Mouse (Mus musculus) limb, embryonic 15.5 days (tissue): ENCODE results near the gene Slc17a7. TPM values are rescaled to one million over a fixed set of nuclear protein-coding genes. Genes with fewer than 3 reads are reported as not detected.
"Not testable (repeated sequence)": the region's sequence is repeated elsewhere in the genome, so short reads cannot be mapped to it uniquely, and the experiment has no call there.

Experiments
- ATAC-seq: fragments of 200-750 bp; cut with Nextera tagmentation; 2 replicates; pipeline ENCODE4 v1.8.0; 2017; ENCODE audit warnings: low read depth, moderate TSS enrichment; ENCODE audit not compliant: insufficient number of reproducible peaks, low FRiP score, low TSS enrichment
- H3K27ac ChIP-seq: fragments of 300-500 bp; sonication (generic); 2 replicates; pipeline ENCODE4 v1.5.1; 2015; ENCODE audit warnings: moderate library complexity, mild to moderate bottlenecking, inconsistent platforms
- H3K27me3 ChIP-seq: fragments of 300-500 bp; sonication (generic); 2 replicates; pipeline ENCODE4 v1.6.1; 2015; ENCODE audit warnings: inconsistent platforms
- H3K36me3 ChIP-seq: fragments of 300-500 bp; sonication (generic); 2 replicates; pipeline ENCODE4 v1.6.1; 2015; ENCODE audit warnings: inconsistent platforms
- H3K4me1 ChIP-seq: fragments of 300-500 bp; sonication (generic); 2 replicates; pipeline ENCODE4 v1.6.1; 2015; ENCODE audit warnings: inconsistent platforms
- H3K4me2 ChIP-seq: fragments of 300-500 bp; sonication (generic); 2 replicates; pipeline ENCODE4 v1.6.1; 2015; ENCODE audit warnings: mild to moderate bottlenecking, inconsistent platforms
- H3K4me3 ChIP-seq: fragments of 300-500 bp; sonication (generic); 2 replicates; pipeline ENCODE4 v1.5.1; 2015; ENCODE audit warnings: mild to moderate bottlenecking, inconsistent platforms
- H3K9ac ChIP-seq: fragments of 300-500 bp; sonication (generic); 2 replicates; pipeline ENCODE4 v1.6.1; 2015; ENCODE audit warnings: inconsistent platforms
- H3K9me3 ChIP-seq: fragments of 300-500 bp; sonication (generic); 2 replicates; pipeline ENCODE4 v1.6.1; 2016; ENCODE audit warnings: inconsistent platforms
- WGBS: fragments of 180-500 bp; shearing (Covaris S2); methylation state at CpG from one replicate; pipeline ENCODE4 v1.1.7; 2015; 5-methylcytosine and 5-hydroxymethylcytosine counted together
- polyA plus RNA-seq: library from polyadenylated mRNA; unstranded; fragments of >200 nt; fragmentation: Nextera tagmentation; extraction: Ambion mirVana; gene quantifications from 2 replicates; pipeline ENCODE4 v1.2.1, GENCODE M21; 2015

Gene Slc17a7
- polyA plus RNA-seq, 1 experiment from 2014 or later: 0.12 TPM

GRCm38 (mm10) chr7:45148534-45149098, 15.1 kb upstream of the Slc17a7 start:
- H3K27me3 ChIP-seq: no peaks in the 10 kb centered on the region
- H3K27ac ChIP-seq: no peak overlapping the region
- 58% methylated on average over 4 of the region's 4 CpGs for WGBS
- H3K36me3 ChIP-seq: peaks cover 53% of the 10 kb centered on the region
- H3K9me3 ChIP-seq: no peaks in the 10 kb centered on the region
- H3K9ac ChIP-seq: no peak overlapping the region
- peaks cover 4% of the 10 kb centered on the region; the same call in 1 of the 2 replicates for H3K4me1 ChIP-seq
- H3K4me2 ChIP-seq: no peak overlapping the region
- ATAC-seq: no peak
- no peak overlapping the region for H3K4me3 ChIP-seq

DNA sequence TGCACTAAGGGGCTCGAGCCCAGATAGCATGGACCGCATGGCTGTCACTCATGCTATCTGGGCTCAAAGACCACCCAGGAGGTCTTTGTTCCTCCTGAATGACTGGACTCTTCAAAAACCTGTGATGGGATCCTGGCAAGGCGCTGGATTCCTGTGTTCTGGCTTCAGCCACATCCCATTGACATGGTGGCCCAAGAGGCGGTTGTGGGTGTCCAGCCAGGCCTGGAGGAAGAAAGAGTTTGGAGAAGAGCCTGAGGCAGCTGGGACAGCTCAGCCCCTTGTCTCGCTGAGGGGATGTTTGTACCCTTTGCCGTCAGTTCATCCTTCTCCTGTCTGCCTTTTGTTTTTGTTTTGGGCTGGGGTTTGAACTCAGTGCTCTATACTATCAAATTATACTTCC, 14.2 kb upstream of the Slc17a7 start:
- H3K27ac ChIP-seq: no peak overlapping the region
- 74% methylated on average over 6 of the region's 6 CpGs for WGBS
- no peak overlapping the region for H3K9ac ChIP-seq

GRCm38 (mm10) chr7:45150321-45150720, 13.4 kb upstream of the Slc17a7 start:
- Histone ChIP-seq H3K27me3 (no peaks in the 10 kb centered on the region), H3K4me3 (no peak overlapping the region), H3K4me2 (no peak overlapping the region), H3K9me3 (no peaks in the 10 kb centered on the region), H3K4me1 (peaks cover 11% of the 10 kb centered on the region; the same call in 1 of the 2 replicates), H3K27ac (no peak overlapping the region), H3K9ac (no peak overlapping the region), H3K36me3 (peaks cover 36% of the 10 kb centered on the region)
- no peak for ATAC-seq
- 42% methylated on average over 4 of the region's 4 CpGs for WGBS

More for the DNA sequence above, 14.2 kb upstream of the Slc17a7 start:
- Histone ChIP-seq H3K36me3 (peaks cover 44% of the 10 kb centered on the region), H3K4me2 (no peak overlapping the region), H3K4me1 (peaks cover 5% of the 10 kb centered on the region; the same call in 1 of the 2 replicates), H3K9me3 (no peaks in the 10 kb centered on the region), H3K27me3 (no peaks in the 10 kb centered on the region), H3K4me3 (no peak overlapping the region)
- no peak for ATAC-seq

GRCm38 (mm10) chr7:45151303-45151702, 12.4 kb upstream of the Slc17a7 start:
- WGBS: 33% methylated on average over 11 of the region's 11 CpGs
- no peak for ATAC-seq
- no peaks in the 10 kb centered on the region for H3K27me3 ChIP-seq
- no peaks in the 10 kb centered on the region for H3K9me3 ChIP-seq
- H3K27ac ChIP-seq: no peak overlapping the region
- no peak overlapping the region for H3K4me2 ChIP-seq
- H3K4me3 ChIP-seq: no peak overlapping the region
- H3K9ac ChIP-seq: no peak overlapping the region
- H3K4me1 ChIP-seq: peaks cover 14% of the 10 kb centered on the region; the same call in 1 of the 2 replicates
- peaks cover 26% of the 10 kb centered on the region for H3K36me3 ChIP-seq

- H3K27me3 ChIP-seq, H3K9ac ChIP-seq, H3K9me3 ChIP-seq, ATAC-seq: not testable (repeated sequence)
- 96% methylated on average over 2 of the region's 2 CpGs for WGBS
- H3K4me3 ChIP-seq: peak overlapping the region; percentile 78; the same call in 1 of the 2 replicates
- H3K4me2 ChIP-seq: peak overlapping the region; percentile 58; the same call in 1 of the 2 replicates
- H3K27ac ChIP-seq: 0 out of 2 replicates have a peak overlapping the region, but pooled peaks have one; percentile 99
- H3K36me3 ChIP-seq: peaks cover 18% of the 10 kb centered on the region
- H3K4me1 ChIP-seq: peaks cover 14% of the 10 kb centered on the region; the same call in 1 of the 2 replicates
These were observed 10.7 kb upstream of the Slc17a7 start for GRCm38 (mm10) chr7:45153052-45153451.

DNA sequence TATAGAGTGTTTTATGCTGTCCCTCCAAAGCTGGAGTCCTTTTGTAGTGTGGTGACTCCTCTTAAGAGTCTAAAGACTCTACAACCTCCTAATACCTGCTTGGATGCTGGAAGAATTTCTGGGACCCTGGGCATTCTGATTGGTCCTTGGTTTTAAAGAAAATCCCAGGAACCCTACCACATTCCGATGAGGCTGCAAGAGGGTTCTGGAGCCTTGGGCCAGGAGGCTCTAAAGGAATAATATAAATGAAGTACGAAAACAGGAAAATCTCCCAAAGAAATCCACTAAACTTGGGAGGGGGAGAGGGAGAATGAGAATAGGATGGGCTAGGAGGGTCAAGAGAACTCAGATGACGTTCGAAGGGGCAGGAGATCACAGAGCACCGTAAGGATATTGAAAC, 10.2 kb upstream of the Slc17a7 start:
- H3K27ac ChIP-seq: peak overlapping the region; percentile 99
- H3K27me3 ChIP-seq: no peaks in the 10 kb centered on the region
- H3K4me3 ChIP-seq: peak overlapping the region; percentile 78
- H3K4me1 ChIP-seq: peaks cover 14% of the 10 kb centered on the region; the same call in 1 of the 2 replicates
- peak overlapping the region; percentile 85 for H3K9ac ChIP-seq
- H3K36me3 ChIP-seq: peaks cover 18% of the 10 kb centered on the region
- ATAC-seq: no peak
- H3K9me3 ChIP-seq: no peaks in the 10 kb centered on the region
- 2% methylated on average over 5 of the region's 5 CpGs for WGBS
- H3K4me2 ChIP-seq: peak overlapping the region; percentile 58

GRCm38 (mm10) chr7:45154096-45154992, 9.4 kb upstream of the Slc17a7 start, which contains the start of the genes Pih1d1 and Aldh16a1:
Pih1d1 (plus strand) TSS chr7:45154303.
Aldh16a1 (minus strand) TSS chr7:45154584.
- peak within 1 kb of the TSS; percentile 78 for H3K4me3 ChIP-seq
- H3K27ac ChIP-seq: peak within 1 kb of the TSS; percentile 99
- H3K9me3 ChIP-seq: no peaks in the 10 kb centered on the region
- 3% methylated on average over 69 of the region's 69 CpGs for WGBS
- peaks cover 22% of the 10 kb centered on the region for H3K36me3 ChIP-seq
- H3K4me2 ChIP-seq: peak within 1 kb of the TSS; percentile 58
- peaks cover 14% of the 10 kb centered on the region; the same call in 1 of the 2 replicates for H3K4me1 ChIP-seq
- peak within 1 kb of the TSS; percentile 85 for H3K9ac ChIP-seq
- ATAC-seq: peak; percentile 95
- no peaks in the 10 kb centered on the region for H3K27me3 ChIP-seq

GRCm38 (mm10) chr7:45154993-45155514, 8.7 kb upstream of the Slc17a7 start:
- Histone ChIP-seq H3K9ac (no peak overlapping the region), H3K4me3 (peak overlapping the region; percentile 78), H3K4me2 (peak overlapping the region; percentile 58), H3K36me3 (peaks cover 29% of the 10 kb centered on the region), H3K9me3 (no peaks in the 10 kb centered on the region), H3K27ac (peak overlapping the region; percentile 99; the same call in 1 of the 2 replicates), H3K27me3 (no peaks in the 10 kb centered on the region), H3K4me1 (peaks cover 14% of the 10 kb centered on the region; the same call in 1 of the 2 replicates)
- ATAC-seq: no peak
- WGBS: 75% methylated on average over 12 of the region's 12 CpGs

DNA sequence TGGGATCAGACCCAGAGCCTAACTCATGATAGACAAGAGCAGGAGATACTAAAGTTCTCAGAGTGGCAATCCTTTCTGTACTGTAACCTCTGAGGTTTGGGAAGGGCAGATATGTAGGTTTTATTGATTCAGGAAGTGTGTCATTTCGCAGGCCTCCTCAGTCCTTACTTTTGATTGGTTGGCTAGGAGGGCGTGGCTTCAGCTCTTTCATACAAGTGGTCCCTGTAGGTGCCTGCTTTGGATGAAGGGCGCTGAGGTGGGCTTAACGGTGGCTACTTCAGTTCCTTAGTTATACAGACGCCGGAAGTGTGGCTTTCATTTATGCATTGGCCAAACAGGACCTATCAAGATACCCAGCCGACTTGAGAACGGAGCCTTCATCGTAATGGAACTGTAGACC, 8.2 kb upstream of the Slc17a7 start:
- Histone ChIP-seq H3K36me3 (peaks cover 35% of the 10 kb centered on the region), H3K27ac (peak overlapping the region; percentile 99; the same call in 1 of the 2 replicates), H3K4me1 (peaks cover 14% of the 10 kb centered on the region; the same call in 1 of the 2 replicates), H3K4me3 (no peak overlapping the region), H3K9ac (no peak overlapping the region), H3K9me3 (no peaks in the 10 kb centered on the region), H3K4me2 (no peak overlapping the region), H3K27me3 (no peaks in the 10 kb centered on the region)
- WGBS: 80% methylated on average over 9 of the region's 9 CpGs
- no peak for ATAC-seq

DNA sequence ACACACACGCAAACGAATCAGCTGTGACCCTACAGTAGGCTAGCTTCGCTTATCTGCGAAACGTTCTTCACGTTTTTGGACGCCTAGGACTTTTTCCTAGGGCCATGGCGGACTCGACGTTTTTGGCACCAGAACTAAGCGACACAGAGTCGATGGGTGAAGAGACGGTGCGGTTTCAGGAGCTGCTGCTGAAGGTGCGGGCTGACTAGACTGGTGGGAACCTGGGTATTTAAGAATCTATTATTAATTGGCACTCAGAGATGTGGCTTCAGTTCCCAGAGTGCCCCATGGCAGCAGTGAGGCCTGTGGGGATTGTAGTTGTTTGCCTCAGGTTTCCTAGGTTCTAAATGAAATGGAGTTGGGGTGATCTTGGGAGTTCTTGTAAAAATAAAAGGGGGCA, 7.5 kb upstream of the Slc17a7 start:
- Histone ChIP-seq H3K9me3 (no peaks in the 10 kb centered on the region), H3K9ac (no peak overlapping the region), H3K4me2 (no peak overlapping the region), H3K27me3 (no peaks in the 10 kb centered on the region), H3K36me3 (peaks cover 39% of the 10 kb centered on the region), H3K27ac (no peak overlapping the region), H3K4me3 (no peak overlapping the region), H3K4me1 (peaks cover 14% of the 10 kb centered on the region; the same call in 1 of the 2 replicates)
- ATAC-seq: no peak
- WGBS: 95% methylated on average over 15 of the region's 15 CpGs

DNA sequence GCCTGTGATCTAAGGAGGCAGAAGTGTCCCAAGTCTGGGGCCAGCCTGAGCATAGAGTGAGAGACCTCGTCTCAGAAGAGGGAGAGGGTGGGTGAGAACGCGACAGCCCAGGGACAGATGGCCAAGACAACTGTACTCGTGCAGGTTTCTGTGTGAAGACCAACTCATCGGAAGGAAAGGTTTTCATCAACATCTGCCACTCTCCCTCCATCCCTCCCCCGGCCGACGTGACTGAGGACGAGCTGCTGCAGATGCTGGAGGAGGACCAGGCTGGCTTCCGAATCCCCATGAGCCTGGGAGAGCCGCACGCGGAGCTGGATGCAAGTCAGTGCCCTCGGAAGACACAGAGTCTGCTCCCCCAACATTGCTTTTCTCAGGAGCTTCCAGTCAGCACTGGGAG, 6.3 kb upstream of the Slc17a7 start:
- Histone ChIP-seq H3K9ac (no peak overlapping the region), H3K4me2 (no peak overlapping the region), H3K27ac (no peak overlapping the region), H3K4me3 (no peak overlapping the region), H3K36me3 (peaks cover 39% of the 10 kb centered on the region), H3K4me1 (peaks cover 21% of the 10 kb centered on the region), H3K27me3 (peaks cover 2% of the 10 kb centered on the region), H3K9me3 (no peaks in the 10 kb centered on the region)
- no peak for ATAC-seq
- 87% methylated on average over 14 of the region's 14 CpGs for WGBS
